Mouse (Mus musculus) olfactory bulb, adult 2 months (tissue): ENCODE measurements around the gene Dhrs3. TPM values are rescaled to one million over a fixed set of nuclear protein-coding genes. Genes with fewer than 3 reads are reported as not detected.

ENCODE experiments used
- H3K27ac ChIP-seq: fragments of 200-500 bp; 2 replicates; pipeline ENCODE4 v1.5.1; 2012; ENCODE audit warnings: low read depth, low read length; ENCODE audit not compliant: insufficient read depth
- H3K4me1 ChIP-seq: fragments of 200-500 bp; 2 replicates; pipeline ENCODE4 v1.6.1; 2012; ENCODE audit warnings: low read length; ENCODE audit not compliant: control insufficient read depth, insufficient read depth
- H3K4me3 ChIP-seq: fragments of 200-500 bp; 2 replicates; pipeline ENCODE4 v1.5.1; 2012; ENCODE audit warnings: mild to moderate bottlenecking, low read depth, low read length, moderate library complexity; ENCODE audit not compliant: insufficient read depth
- CTCF ChIP-seq: fragments of 200-500 bp; IDR thresholded peaks from 2 replicates; pipeline ENCODE4 v1.5.1; 2012; ENCODE audit warnings: low read depth, mild to moderate bottlenecking, low read length, moderate library complexity; ENCODE audit not compliant: insufficient read depth
- POLR2A ChIP-seq: fragments of 200-500 bp; IDR thresholded peaks from 2 replicates; pipeline ENCODE4 v1.6.1; 2012; ENCODE audit warnings: mild to moderate bottlenecking, low read depth, low read length, moderate library complexity; ENCODE audit not compliant: insufficient read depth
- WGBS: fragments of 180-500 bp; shearing (Covaris S2); methylation state at CpG from one replicate; pipeline ENCODE4 v1.1.7; 2018; 5-methylcytosine and 5-hydroxymethylcytosine counted together
- polyA plus RNA-seq: library from polyadenylated mRNA; stranded (reverse); fragments of >200 nt; gene quantifications from 2 replicates; pipeline ENCODE4 v1.2.4, GENCODE M21; 2012; ENCODE audit warnings: low replicate concordance; ENCODE audit not compliant: missing spikeins, insufficient read depth, insufficient read length

Dhrs3 gene
- polyA plus RNA-seq, 1 experiment: not detected

DNA sequence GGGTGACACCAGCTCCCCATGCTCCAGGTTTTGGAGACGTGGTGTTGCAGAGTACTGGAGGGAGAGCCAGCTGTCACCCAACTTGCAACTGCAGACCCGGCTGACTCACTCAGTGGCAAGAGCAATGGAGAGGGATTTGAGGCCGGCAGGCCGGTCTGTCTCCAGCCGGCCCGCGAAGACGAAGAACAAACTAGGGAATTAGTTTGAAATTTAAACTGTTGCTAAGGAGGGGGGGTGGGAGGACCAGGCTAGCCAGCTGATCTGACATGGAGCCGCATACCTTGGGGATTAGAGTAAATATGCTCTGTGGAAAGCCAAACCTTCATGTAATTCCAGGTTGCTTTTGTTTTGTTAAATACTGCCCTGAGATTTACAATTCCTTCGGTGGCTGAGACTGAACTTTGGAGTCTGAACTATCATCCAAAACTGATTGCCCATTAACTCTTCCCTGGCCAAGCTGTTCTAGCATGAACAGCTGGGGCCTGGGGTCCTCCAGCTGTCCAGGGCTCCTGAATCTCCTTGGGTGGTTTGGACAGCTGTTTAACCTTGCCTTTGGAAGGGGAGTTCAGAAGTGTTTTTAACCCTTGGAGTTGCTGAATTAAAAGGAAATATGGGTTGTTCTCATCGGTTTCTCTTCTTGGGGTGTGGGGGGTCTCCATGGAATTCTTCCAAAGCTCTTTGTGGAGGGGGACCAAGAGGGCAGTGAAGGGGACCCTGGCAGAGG, 2.0 kb downstream of the Dhrs3 start:
- Histone ChIP-seq H3K27ac (no peak overlapping the region), H3K4me1 (peaks cover 28% of the 10 kb centered on the region), H3K4me3 (peak overlapping the region; percentile 47)
- WGBS: 16% methylated on average over 11 of the region's 11 CpGs
- no peak for TF ChIP-seq POLR2A
- TF ChIP-seq CTCF: no peak

DNA sequence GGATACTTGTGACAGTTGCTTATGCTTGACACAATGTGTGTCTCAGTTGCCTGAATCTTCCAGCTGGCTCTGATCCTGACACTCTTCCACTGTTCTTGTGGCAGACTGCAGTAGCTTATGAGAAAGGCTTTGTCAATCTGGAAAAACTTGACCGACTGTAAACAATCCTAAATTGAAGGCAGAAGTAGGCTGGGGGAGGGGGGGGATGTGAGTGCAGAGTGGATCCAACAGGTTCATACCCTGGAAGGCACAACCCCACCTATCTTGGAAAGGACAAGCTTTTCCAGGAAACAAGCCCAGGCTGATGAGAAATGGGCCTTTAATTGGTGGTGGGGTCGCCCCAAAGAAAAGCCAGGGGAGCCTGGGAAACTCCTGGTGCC, 2.6 kb downstream of the Dhrs3 start:
- peaks cover 28% of the 10 kb centered on the region for H3K4me1 ChIP-seq
- H3K27ac ChIP-seq: no peak overlapping the region
- 30% methylated on average over 2 of the region's 2 CpGs for WGBS
- TF ChIP-seq CTCF (no peak), POLR2A (no peak)
- H3K4me3 ChIP-seq: no peak overlapping the region

DNA sequence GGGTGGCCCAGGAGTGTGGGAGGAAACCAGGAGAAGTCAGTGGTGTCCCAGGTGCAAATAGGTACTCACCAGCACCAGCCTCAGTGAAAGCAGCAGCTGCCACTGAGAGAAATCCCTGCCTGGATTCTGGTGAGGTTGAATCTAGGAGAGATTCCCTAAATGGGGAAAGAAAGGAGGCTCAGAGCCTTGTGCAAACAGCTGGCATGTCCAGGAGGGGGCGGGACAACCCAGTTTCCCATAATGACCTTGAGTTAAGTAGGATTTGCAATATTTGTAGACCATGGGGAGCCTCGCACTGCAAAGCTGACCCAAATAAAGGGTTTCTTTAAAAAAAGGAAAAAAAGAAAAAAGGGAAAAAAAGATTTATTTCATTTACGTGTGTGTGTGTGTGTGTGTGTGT, 3.7 kb downstream of the Dhrs3 start:
- Histone ChIP-seq H3K4me3 (no peak overlapping the region), H3K4me1 (peaks cover 21% of the 10 kb centered on the region), H3K27ac (no peak overlapping the region)
- no peak for TF ChIP-seq CTCF
- WGBS: 57% methylated on average over 3 of the region's 3 CpGs

DNA sequence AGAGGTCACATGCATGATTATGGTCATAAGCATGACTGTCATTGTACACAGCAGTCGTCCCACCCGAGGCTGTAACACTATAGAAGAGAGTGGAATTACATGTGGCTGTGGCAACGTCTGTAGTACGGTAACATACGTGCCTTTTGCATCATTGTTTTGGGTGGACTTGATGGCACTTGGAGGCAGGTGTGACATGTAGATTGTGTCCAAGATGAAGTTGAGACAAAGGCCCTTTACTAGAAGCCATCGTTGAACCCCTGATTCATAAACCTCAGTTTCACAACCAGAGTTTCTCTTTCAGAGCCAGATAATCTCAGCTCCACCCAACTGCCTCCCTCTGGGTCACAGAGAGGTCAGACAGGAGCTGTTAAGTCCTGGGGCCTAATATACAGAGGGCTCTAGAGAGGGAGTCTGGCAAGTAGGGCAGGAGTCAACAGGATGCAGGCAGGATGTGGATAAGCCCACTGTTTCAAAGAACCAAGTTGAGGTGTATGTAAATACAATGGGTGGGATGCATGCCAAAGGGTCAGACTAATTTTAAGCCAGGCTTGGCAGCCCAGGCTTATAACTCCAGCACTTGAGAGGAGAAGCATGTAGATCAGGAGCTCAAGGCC, 5.5 kb downstream of the Dhrs3 start:
- TF ChIP-seq CTCF (no peak), POLR2A (no peak)
- Histone ChIP-seq H3K4me3 (no peak overlapping the region), H3K4me1 (peaks cover 13% of the 10 kb centered on the region), H3K27ac (no peak overlapping the region)
- 84% methylated on average over 6 of the region's 6 CpGs for WGBS

DNA sequence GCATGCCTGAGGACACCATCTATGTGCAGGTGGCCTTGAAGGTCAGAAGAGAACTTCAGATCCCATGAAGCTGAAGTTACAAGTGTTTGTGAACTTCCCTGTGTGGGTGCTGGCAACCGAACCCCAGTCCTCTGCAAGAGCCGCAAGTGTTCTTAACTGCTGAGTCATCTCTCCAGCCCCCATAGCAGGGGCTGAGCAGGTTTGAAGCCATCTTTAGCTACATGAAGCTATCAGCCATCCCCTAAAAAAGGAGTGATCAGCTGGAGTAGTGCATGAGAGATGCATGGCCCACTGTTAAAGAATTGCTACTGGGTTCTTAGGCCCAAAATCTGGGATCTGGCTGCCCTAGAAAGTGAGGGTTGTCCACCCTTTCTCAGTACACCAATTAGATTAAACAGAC, 6.1 kb downstream of the Dhrs3 start:
- Histone ChIP-seq H3K4me3 (no peak overlapping the region), H3K4me1 (peaks cover 8% of the 10 kb centered on the region), H3K27ac (no peak overlapping the region)
- no peak for TF ChIP-seq POLR2A
- no peak for TF ChIP-seq CTCF
- WGBS: 97% methylated on average over 2 of the region's 2 CpGs

DNA sequence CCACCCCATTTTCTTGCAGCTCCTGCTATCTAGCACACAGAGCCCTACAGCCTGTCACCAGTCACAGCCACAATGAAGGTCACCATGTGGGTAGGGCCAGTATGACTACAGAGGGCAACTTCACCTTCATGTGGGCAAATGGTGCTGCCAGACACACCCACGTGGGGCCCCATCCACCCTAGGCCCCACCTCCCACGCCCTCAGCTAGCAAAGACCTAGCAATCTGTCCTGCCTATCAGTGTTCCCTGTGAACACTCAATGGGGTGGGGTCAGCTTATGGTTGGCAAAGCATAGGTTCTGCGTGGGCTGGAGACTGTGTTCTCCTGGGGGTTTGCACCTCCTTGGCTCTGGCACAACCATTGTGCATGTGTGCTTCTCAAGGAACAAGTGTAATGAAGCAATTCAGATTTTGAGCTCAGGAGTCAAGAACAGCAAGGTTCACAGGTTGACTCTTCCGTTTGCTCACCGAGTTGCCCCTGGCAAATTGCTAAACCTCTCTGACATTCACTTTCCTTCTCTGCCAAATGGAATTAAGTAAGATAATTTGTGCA, 9.0 kb downstream of the Dhrs3 start:
- no peak overlapping the region for H3K4me3 ChIP-seq
- H3K27ac ChIP-seq: no peak overlapping the region
- no peaks in the 10 kb centered on the region; the same call in 1 of the 2 replicates for H3K4me1 ChIP-seq
- TF ChIP-seq CTCF: no peak
- TF ChIP-seq POLR2A: no peak
- WGBS: 76% methylated on average over 5 of the region's 5 CpGs

- H3K4me3 ChIP-seq: no peak overlapping the region
- TF ChIP-seq CTCF (no peak), POLR2A (no peak)
- WGBS: 93% methylated on average over 1 of the region's 1 CpGs
- no peaks in the 10 kb centered on the region; the same call in 1 of the 2 replicates for H3K4me1 ChIP-seq
- H3K27ac ChIP-seq: no peak overlapping the region
Measured at GRCm38 (mm10) chr4:144903088-144903487, 10.5 kb downstream of the Dhrs3 start.

GRCm38 (mm10) chr4:144903932-144904331, 11.3 kb downstream of the Dhrs3 start:
- H3K4me3 ChIP-seq: no peak overlapping the region
- no peaks in the 10 kb centered on the region; the same call in 1 of the 2 replicates for H3K4me1 ChIP-seq
- WGBS: 83% methylated on average over 3 of the region's 3 CpGs
- TF ChIP-seq CTCF (no peak), POLR2A (no peak)
- H3K27ac ChIP-seq: no peak overlapping the region

DNA sequence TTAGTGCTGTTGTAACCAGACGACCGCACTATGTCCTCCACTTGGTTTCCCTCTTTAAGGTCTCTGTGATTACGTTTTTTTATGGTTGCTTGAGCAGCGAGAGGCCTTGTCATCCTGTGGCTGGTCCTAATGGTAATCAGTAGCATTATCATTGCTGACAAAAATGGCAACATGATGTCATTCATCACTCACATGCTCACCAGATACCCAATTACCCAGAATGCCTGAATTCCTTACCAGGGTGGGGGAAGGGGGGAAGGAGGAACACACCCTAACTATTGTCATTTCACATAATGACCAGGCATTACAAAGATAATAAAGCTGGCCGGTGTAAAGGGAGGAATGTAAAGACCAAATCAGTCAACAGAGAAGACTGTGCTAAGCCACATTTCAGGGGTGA, 12.5 kb downstream of the Dhrs3 start:
- TF ChIP-seq POLR2A (no peak), CTCF (no peak)
- WGBS: 82% methylated on average over 5 of the region's 5 CpGs
- no peak overlapping the region for H3K27ac ChIP-seq
- no peak overlapping the region for H3K4me3 ChIP-seq
- no peaks in the 10 kb centered on the region; the same call in 1 of the 2 replicates for H3K4me1 ChIP-seq
